Mouse (Mus musculus): ENCODE data around the gene Defb35. TPM values are rescaled to one million over a fixed set of nuclear protein-coding genes. Genes with fewer than 3 reads are reported as not detected.

Gene Defb35
- polyA plus RNA-seq, 1 experiment from 2014 or later, result not detected

DNA sequence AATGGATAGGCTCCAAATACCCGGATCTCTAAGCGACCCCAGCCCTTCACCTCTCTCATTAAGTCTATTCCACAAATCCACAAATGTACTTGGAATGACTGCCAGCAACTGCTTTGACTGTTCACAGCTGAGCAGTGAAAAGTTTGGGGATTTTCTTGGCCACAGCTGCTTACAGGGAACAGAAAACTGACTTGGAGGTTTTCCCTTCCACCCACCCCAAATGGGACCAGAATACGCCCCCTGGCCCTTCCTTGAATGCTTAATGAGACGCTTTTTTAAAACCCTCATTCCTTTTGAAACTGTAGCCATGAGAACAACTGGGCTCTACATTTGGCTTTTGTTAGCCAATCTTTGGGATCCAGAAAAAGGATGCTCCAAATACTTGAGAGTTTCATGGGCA, 40.0 kb downstream of the Defb35 start:
- DNase-seq (ENCODE audit: low spot score), result no peak
- 76% methylated on average over 4 of the region's 4 CpGs for WGBS
- H3K4me1 ChIP-seq, result no peaks in the 10 kb centered on the region
- no peaks in the 10 kb centered on the region for H3K36me3 ChIP-seq
- H3K4me3 ChIP-seq, result no peak overlapping the region
- H3K9me3 ChIP-seq (replicated peaks), result no peaks in the 10 kb centered on the region
- no peaks in the 10 kb centered on the region for H3K27me3 ChIP-seq (ENCODE audit: low read depth, poor library complexity, severe bottlenecking)
- H3K27ac ChIP-seq, result no peak overlapping the region

DNA sequence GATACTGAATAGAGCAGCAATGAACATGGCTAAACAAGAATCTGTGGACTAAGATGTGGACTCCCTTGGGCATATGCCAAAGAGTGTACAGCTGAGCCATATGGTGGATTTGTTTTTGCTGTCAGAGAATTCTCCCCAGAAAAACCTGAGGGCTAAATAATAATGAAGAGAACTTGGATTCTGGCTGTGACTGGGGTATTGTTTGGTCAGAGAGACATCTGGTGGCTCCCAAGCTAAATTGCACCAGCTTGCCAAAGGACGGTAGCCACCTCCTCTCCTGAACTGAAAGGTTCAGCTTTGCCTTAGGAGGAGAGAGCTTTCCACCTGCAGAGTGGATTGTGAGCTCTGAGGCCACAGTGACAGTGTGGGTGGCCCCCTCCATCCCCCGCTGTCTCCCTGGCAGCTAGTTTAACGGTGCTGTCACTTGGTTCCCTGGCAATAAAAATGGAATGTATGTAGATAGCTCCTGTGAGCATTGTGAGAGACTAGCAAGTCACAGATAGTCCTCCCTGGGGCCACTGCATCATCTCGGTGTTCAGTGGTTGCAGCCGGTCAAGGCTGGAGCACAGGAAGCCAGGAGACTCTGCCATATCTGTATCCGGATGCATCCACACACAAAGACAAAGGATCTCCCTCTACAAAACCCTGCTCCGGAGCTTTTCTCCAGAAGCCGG, 43.6 kb downstream of the Defb35 start:
- H3K4me3 ChIP-seq, result no peak overlapping the region
- no peak overlapping the region for H3K27ac ChIP-seq
- H3K4me1 ChIP-seq, result no peaks in the 10 kb centered on the region
- no peak for DNase-seq (ENCODE audit: low spot score)
- 63% methylated on average over 8 of the region's 8 CpGs for WGBS
- no peaks in the 10 kb centered on the region for H3K36me3 ChIP-seq
- no peaks in the 10 kb centered on the region for H3K9me3 ChIP-seq (replicated peaks)
- H3K27me3 ChIP-seq (ENCODE audit: low read depth, poor library complexity, severe bottlenecking), result no peaks in the 10 kb centered on the region

Other genes starting within 250 kb of the Defb35 start
- gene AY761184, start 234.7 kb upstream of the Defb35 start, polyA plus RNA-seq (2016; fragmentation: Nextera tagmentation; extraction: Ambion mirVana), result not detected in 2 replicates
- gene Defa24, start 203.9 kb upstream of the Defb35 start, polyA plus RNA-seq (2016; fragmentation: Nextera tagmentation; extraction: Ambion mirVana), result not detected in 2 replicates
- gene Defb50, start 114.8 kb upstream of the Defb35 start, polyA plus RNA-seq (2016; fragmentation: Nextera tagmentation; extraction: Ambion mirVana), result not detected in 2 replicates
- not detected in 2 replicates for gene Defb2, start 98.4 kb upstream of the Defb35 start, polyA plus RNA-seq (2016; fragmentation: Nextera tagmentation; extraction: Ambion mirVana)
- gene Defb10, start 79.5 kb upstream of the Defb35 start, polyA plus RNA-seq (2016; fragmentation: Nextera tagmentation; extraction: Ambion mirVana), result not detected in 2 replicates
- gene Defb9, start 52.9 kb upstream of the Defb35 start, polyA plus RNA-seq (2016; fragmentation: Nextera tagmentation; extraction: Ambion mirVana), result not detected in 2 replicates
- not detected in 2 replicates for gene Defb11, start 31.9 kb upstream of the Defb35 start, polyA plus RNA-seq (2016; fragmentation: Nextera tagmentation; extraction: Ambion mirVana)
- not detected in 2 replicates for gene Defb15, start 5.6 kb upstream of the Defb35 start, polyA plus RNA-seq (2016; fragmentation: Nextera tagmentation; extraction: Ambion mirVana)
- gene Defb13, start 8.4 kb downstream of the Defb35 start, polyA plus RNA-seq (2016; fragmentation: Nextera tagmentation; extraction: Ambion mirVana), result not detected in 2 replicates
- not detected in 2 replicates for gene Fam90a1a, start 20.4 kb downstream of the Defb35 start, polyA plus RNA-seq (2016; fragmentation: Nextera tagmentation; extraction: Ambion mirVana)
- not detected in 2 replicates for gene Ccdc70, start 31.4 kb downstream of the Defb35 start, polyA plus RNA-seq (2016; fragmentation: Nextera tagmentation; extraction: Ambion mirVana)
- gene Atp7b, start 122.0 kb downstream of the Defb35 start, polyA plus RNA-seq (2016; fragmentation: Nextera tagmentation; extraction: Ambion mirVana), result 0.89 and 1.1 TPM in 2 replicates
- gene Alg11, start 122.4 kb downstream of the Defb35 start, polyA plus RNA-seq (2016; fragmentation: Nextera tagmentation; extraction: Ambion mirVana), result 33.4 and 45.6 TPM in 2 replicates
- gene Nek5, start 186.7 kb downstream of the Defb35 start, polyA plus RNA-seq (2016; fragmentation: Nextera tagmentation; extraction: Ambion mirVana), result not detected in 2 replicates
- gene Nek3, start 228.1 kb downstream of the Defb35 start, polyA plus RNA-seq (2016; fragmentation: Nextera tagmentation; extraction: Ambion mirVana), result 7.1 TPM in 2 replicates
- 41.1 and 43.9 TPM in 2 replicates for gene Ckap2, start 247.5 kb downstream of the Defb35 start, polyA plus RNA-seq (2016; fragmentation: Nextera tagmentation; extraction: Ambion mirVana)

Data from limb, embryonic 10.5 days (tissue).